Mouse (Mus musculus) gonadal fat pad, adult 2 months (tissue): ENCODE data around the gene Dynll2. TPM values are rescaled to one million over a fixed set of nuclear protein-coding genes. Genes with fewer than 3 reads are reported as not detected.

Experiments
- polyA plus RNA-seq: library from polyadenylated mRNA; depleted of rRNA; stranded (reverse); fragments of >200 nt; gene quantifications from 2 replicates; pipeline ENCODE4 v1.2.3, GENCODE M21; 2012; rRNA removed

Gene Dynll2
- polyA plus RNA-seq, 1 experiment: 101 TPM

Other genes with a start within 250 kb of the Dynll2 start
- 83.7 and 91.5 TPM in 2 replicates for gene Supt4a, start 250.0 kb downstream of the Dynll2 start, polyA plus RNA-seq
- gene Tspoap1, start 227.0 kb downstream of the Dynll2 start, polyA plus RNA-seq: 2.7 and 3.7 TPM in 2 replicates
- gene Mpo, start 194.0 kb downstream of the Dynll2 start, polyA plus RNA-seq: 0.14 TPM in 1 of 2 replicates, not detected in the other
- 0.32 and 0.47 TPM in 2 replicates for gene Lpo, start 159.2 kb downstream of the Dynll2 start, polyA plus RNA-seq
- 20.8 and 22.2 TPM in 2 replicates for gene Mks1, start 134.3 kb downstream of the Dynll2 start, polyA plus RNA-seq
- 0.07 TPM in 1 of 2 replicates, not detected in the other for gene Epx, start 112.0 kb downstream of the Dynll2 start, polyA plus RNA-seq
- gene Olfr462, start 95.3 kb downstream of the Dynll2 start, polyA plus RNA-seq: not detected in 2 replicates
- gene Olfr463, start 90.1 kb downstream of the Dynll2 start, polyA plus RNA-seq: not detected in 2 replicates
- not detected in 2 replicates for gene Olfr464, start 66.6 kb downstream of the Dynll2 start, polyA plus RNA-seq
- gene Srsf1, start 59.8 kb upstream of the Dynll2 start, polyA plus RNA-seq: 96.0 and 122 TPM in 2 replicates
- 19.6 and 24.4 TPM in 2 replicates for gene Vezf1, start 80.7 kb upstream of the Dynll2 start, polyA plus RNA-seq
- 51.2 and 52.3 TPM in 2 replicates for gene Cuedc1, start 110.5 kb upstream of the Dynll2 start, polyA plus RNA-seq
- 35.9 and 41.3 TPM in 2 replicates for gene Mrps23, start 216.9 kb upstream of the Dynll2 start, polyA plus RNA-seq